Mouse (Mus musculus) liver, embryonic 13.5 days (tissue): ENCODE results near the gene Cpeb1. TPM values are rescaled to one million over a fixed set of nuclear protein-coding genes. Genes with fewer than 3 reads are reported as not detected.

Experiments used
- ATAC-seq: fragments of 200-750 bp; cut with Nextera tagmentation; 2 replicates; pipeline ENCODE4 v1.8.0; 2017; ENCODE audit warnings: low read depth, mild to moderate bottlenecking, moderate number of reproducible peaks, moderate library complexity
- DNase-seq: peaks from one replicate; pipeline ENCODE4 v3.0.0; 2022
- H3K27ac ChIP-seq: fragments of 300-500 bp; sonication (generic); 2 replicates; pipeline ENCODE4 v1.5.1; 2015; ENCODE audit warnings: moderate library complexity, mild to moderate bottlenecking, inconsistent platforms
- H3K27me3 ChIP-seq: fragments of 300-500 bp; sonication (generic); 2 replicates; pipeline ENCODE4 v1.6.1; 2015; ENCODE audit warnings: mild to moderate bottlenecking, inconsistent platforms
- H3K36me3 ChIP-seq: fragments of 300-500 bp; sonication (generic); 2 replicates; pipeline ENCODE4 v1.6.1; 2015; ENCODE audit warnings: mild to moderate bottlenecking, inconsistent platforms
- H3K4me1 ChIP-seq: fragments of 300-500 bp; sonication (generic); replicated peaks from 2 replicates; pipeline ENCODE4 v1.6.1; 2015; ENCODE audit warnings: inconsistent platforms
- H3K4me2 ChIP-seq: fragments of 300-500 bp; sonication (generic); 2 replicates; pipeline ENCODE4 v1.6.1; 2015; ENCODE audit warnings: inconsistent platforms, mild to moderate bottlenecking, moderate library complexity
- H3K4me3 ChIP-seq: fragments of 300-500 bp; sonication (generic); replicated peaks from 2 replicates; pipeline ENCODE4 v1.5.1; 2015; ENCODE audit warnings: mild to moderate bottlenecking, inconsistent platforms
- H3K9ac ChIP-seq: fragments of 300-500 bp; sonication (generic); 2 replicates; pipeline ENCODE4 v1.6.1; 2015; ENCODE audit warnings: mild to moderate bottlenecking, inconsistent platforms
- H3K9me3 ChIP-seq: fragments of 300-500 bp; sonication (generic); replicated peaks from 2 replicates; pipeline ENCODE4 v1.6.1; 2016; ENCODE audit warnings: inconsistent platforms
- WGBS: fragments of 180-500 bp; shearing (Covaris S2); methylation state at CpG from one replicate; pipeline ENCODE4 v1.1.7; 2015; ENCODE audit not compliant: insufficient replicate concordance; 5-methylcytosine and 5-hydroxymethylcytosine counted together
- polyA plus RNA-seq: library from polyadenylated mRNA; unstranded; fragments of >200 nt; fragmentation: Nextera tagmentation; extraction: Ambion mirVana; gene quantifications from 2 replicates; pipeline ENCODE4 v1.2.1, GENCODE M21; 2015

The Cpeb1 gene
- polyA plus RNA-seq, 1 experiment from 2014 or later: 0.20 TPM

DNA sequence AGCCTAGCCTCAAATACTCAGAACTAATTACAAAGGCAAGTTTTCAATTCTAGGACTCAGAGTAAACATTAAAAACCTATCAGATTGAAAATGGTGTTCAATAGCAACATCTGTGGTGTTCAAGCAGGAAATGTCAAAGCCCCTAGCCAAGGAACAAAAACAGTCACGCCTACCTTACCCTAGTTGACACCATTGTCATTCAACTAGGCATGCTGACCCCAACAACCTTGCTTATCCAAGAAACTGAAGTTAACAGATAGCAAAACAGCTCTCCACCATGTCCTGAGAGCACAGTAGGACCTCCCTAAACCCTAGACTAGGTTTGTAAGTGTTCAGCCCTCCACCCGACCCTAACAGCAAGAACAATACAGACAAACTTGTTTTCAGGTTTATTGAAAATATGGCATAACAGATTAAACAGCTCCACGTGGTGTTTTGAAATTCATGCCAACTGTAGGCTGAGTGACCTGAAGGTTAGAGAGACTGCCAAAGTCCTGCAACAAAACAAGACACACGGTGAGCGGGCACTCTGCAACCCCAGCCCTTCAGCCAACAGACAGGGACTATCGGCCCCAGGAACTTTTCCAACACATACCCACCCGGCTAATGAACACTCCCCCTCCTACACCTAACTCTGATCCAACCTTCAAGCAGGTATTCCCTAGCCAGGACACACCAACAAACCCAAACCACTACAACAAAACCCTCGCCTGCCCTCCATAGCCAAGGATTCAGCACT lies 112.7 kb downstream of the Cpeb1 start:
- WGBS: 44% methylated on average over 8 of the region's 8 CpGs
- H3K27ac ChIP-seq: peak overlapping the region; percentile 85
- H3K4me1 ChIP-seq: peaks cover 39% of the 10 kb centered on the region
- H3K27me3 ChIP-seq: no peaks in the 10 kb centered on the region
- H3K9ac ChIP-seq: peak overlapping the region; percentile 93
- H3K36me3 ChIP-seq: peaks cover 65% of the 10 kb centered on the region
- ATAC-seq (no peak), DNase-seq (no peak)
- H3K4me3 ChIP-seq: peak overlapping the region; percentile 80
- no peaks in the 10 kb centered on the region for H3K9me3 ChIP-seq
- H3K4me2 ChIP-seq: peak overlapping the region; percentile 93

- no peak overlapping the region for H3K27ac ChIP-seq
- H3K4me1 ChIP-seq: peaks cover 39% of the 10 kb centered on the region
- no peak for DNase-seq
- no peaks in the 10 kb centered on the region for H3K27me3 ChIP-seq
- WGBS: 35% methylated on average over 3 of the region's 3 CpGs
- H3K9me3 ChIP-seq: no peaks in the 10 kb centered on the region
- no peak for ATAC-seq
- peak overlapping the region; percentile 93; the same call in 1 of the 2 replicates for H3K4me2 ChIP-seq
- no peak overlapping the region for H3K4me3 ChIP-seq
- no peak overlapping the region for H3K9ac ChIP-seq
- peaks cover 65% of the 10 kb centered on the region for H3K36me3 ChIP-seq
Measured at GRCm38 (mm10) chr7:81341563-81341962, 113.7 kb downstream of the Cpeb1 start.

- Histone ChIP-seq H3K4me1 (peaks cover 33% of the 10 kb centered on the region), H3K4me2 (no peak overlapping the region), H3K4me3 (no peak overlapping the region), H3K36me3 (peaks cover 72% of the 10 kb centered on the region), H3K9me3 (no peaks in the 10 kb centered on the region), H3K27me3 (no peaks in the 10 kb centered on the region), H3K27ac (no peak overlapping the region), H3K9ac (no peak overlapping the region)
- DNase-seq (peak; percentile 48), ATAC-seq (no peak)
- WGBS: 61% methylated on average over 4 of the region's 4 CpGs
Measured at GRCm38 (mm10) chr7:81339783-81340182, 115.5 kb downstream of the Cpeb1 start.

DNA sequence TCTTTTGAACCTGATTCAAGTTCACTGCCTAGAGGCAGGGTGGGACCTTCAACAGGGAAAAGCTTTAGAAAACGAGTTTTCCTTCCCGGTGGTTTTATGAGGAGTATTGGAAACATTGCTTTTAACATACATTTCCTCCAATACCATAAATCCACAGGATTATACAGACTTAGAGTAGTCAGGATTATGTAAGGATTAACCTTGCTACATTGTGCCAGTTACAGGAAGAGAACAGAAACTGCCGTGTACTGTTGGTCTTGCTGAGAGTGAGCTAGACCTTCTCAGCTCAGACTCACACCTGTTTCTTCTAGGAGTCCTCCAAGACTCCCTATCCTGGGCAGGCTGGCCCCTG lies 116.8 kb downstream of the Cpeb1 start:
- no peak overlapping the region for H3K4me3 ChIP-seq
- no peak overlapping the region for H3K4me2 ChIP-seq
- no peaks in the 10 kb centered on the region for H3K9me3 ChIP-seq
- peaks cover 26% of the 10 kb centered on the region for H3K4me1 ChIP-seq
- peaks cover 66% of the 10 kb centered on the region for H3K36me3 ChIP-seq
- H3K27ac ChIP-seq: no peak overlapping the region
- H3K27me3 ChIP-seq: no peaks in the 10 kb centered on the region
- WGBS: 74% methylated on average over 3 of the region's 3 CpGs
- H3K9ac ChIP-seq: no peak overlapping the region
- no peak for DNase-seq
- no peak for ATAC-seq

DNA sequence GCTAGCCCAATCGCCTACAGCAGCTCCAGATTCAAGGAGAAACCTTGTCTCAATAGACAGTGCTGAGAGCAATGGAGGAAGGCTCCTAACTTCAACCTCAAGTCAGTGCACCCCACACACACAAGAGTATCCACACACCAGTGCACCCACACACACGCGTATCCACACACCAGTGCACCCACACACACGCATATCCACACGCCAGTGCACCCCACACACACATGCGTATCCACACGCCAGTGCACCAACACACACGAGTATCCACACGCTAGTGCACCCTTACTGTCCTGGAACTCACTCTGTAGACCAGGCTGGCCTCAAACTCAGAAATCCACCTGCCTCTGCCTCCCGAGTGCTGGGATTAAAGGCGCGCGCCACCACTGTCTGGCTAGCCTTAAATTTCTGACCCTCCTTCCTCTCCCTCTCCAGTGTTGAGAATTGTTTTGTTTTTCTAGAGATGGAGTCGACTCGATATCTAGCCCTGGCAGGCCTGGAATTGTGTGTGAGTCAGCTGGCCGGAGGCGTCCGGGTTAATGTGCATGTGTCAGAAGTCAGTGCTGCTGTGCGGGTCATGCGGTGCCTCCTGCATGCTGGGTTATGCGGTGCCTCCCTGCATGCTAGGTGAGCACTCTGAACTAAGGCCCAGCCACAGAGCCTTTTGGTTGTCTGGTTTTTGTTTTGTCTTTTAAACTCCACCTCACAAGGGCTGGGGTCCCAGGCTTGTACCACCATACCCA lies 117.3 kb downstream of the Cpeb1 start:
- Histone ChIP-seq H3K4me1 (peaks cover 21% of the 10 kb centered on the region), H3K27ac (no peak overlapping the region), H3K9ac (no peak overlapping the region), H3K36me3 (peaks cover 63% of the 10 kb centered on the region), H3K9me3 (no peaks in the 10 kb centered on the region), H3K4me2 (no peak overlapping the region), H3K4me3 (no peak overlapping the region), H3K27me3 (no peaks in the 10 kb centered on the region)
- no peak for DNase-seq
- ATAC-seq: no peak
- WGBS: 95% methylated on average over 21 of the region's 21 CpGs

GRCm38 (mm10) chr7:81336432-81336786 lies 118.9 kb downstream of the Cpeb1 start:
- ATAC-seq (no peak), DNase-seq (peak; percentile 27)
- Histone ChIP-seq H3K9ac (no peak overlapping the region), H3K27me3 (no peaks in the 10 kb centered on the region), H3K27ac (no peak overlapping the region), H3K9me3 (no peaks in the 10 kb centered on the region), H3K4me1 (peaks cover 6% of the 10 kb centered on the region), H3K4me3 (no peak overlapping the region), H3K36me3 (peaks cover 55% of the 10 kb centered on the region), H3K4me2 (no peak overlapping the region)
- 41% methylated on average over 8 of the region's 8 CpGs for WGBS

DNA sequence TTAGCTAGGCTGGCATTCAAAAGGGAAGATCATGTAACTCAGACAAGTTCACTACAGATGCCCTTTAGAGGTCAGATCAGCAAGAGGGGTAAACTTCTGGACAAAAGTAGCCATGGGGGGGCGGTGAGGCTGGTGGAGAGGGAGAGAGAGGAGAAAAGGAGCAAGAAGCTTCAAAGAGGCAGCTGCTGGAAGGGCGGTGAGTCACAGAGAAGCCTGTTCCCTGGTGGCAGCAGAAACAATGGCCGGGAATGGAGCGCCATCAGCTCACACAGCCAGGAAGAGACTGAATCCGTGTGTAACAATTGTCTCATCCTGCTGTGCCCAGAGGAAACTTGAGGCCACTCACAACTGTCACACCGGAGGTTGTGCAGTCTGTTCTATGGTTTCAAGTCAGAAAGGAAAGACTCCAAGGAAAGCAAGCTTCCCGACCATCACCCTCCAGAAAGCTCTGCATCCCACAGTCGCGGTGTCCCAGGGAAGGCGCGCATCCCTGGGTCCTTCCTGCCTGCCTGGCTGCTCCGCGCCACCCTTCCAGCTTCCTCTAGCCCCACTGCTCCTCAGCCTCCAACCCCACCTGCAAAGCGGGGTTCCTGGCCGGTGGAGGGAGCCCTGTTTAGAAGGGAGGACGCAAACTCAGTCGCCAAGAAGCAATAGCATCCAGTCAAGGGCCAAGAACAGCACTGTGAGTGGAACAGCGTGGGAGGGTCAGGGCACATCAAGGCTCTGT lies 119.4 kb downstream of the Cpeb1 start:
- Histone ChIP-seq H3K27ac (no peak overlapping the region), H3K36me3 (peaks cover 49% of the 10 kb centered on the region), H3K9me3 (no peaks in the 10 kb centered on the region), H3K27me3 (no peaks in the 10 kb centered on the region), H3K4me2 (no peak overlapping the region), H3K9ac (no peak overlapping the region), H3K4me3 (no peak overlapping the region), H3K4me1 (0 out of 2 replicates have a peak, but pooled peaks cover 2% of the 10 kb centered on the region)
- WGBS: 77% methylated on average over 18 of the region's 18 CpGs
- ATAC-seq: no peak; the same call in 1 of the 2 replicates
- no peak for DNase-seq

DNA sequence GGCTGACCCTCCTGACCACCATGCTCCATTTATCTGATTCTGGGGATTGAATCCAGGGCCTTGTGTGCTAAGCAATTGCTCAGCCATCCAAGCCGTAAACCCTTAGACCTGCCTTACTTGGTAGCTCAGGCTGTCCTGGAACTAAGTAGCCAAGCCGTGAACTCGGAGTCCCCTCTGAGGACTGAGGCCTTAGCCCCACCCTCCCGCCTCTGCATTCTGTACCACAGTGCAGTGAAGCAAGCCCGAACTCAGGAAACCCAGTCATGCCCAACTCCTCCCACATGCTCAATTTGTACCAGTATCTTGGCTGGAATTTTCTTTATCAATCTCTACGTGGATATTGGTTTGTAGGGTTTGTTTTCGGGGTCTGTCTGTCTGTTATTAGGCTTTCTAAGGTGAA lies 123.4 kb downstream of the Cpeb1 start:
- Histone ChIP-seq H3K9me3 (no peaks in the 10 kb centered on the region), H3K4me2 (no peak overlapping the region), H3K27me3 (no peaks in the 10 kb centered on the region), H3K36me3 (peaks cover 22% of the 10 kb centered on the region), H3K27ac (no peak overlapping the region), H3K4me3 (no peak overlapping the region), H3K4me1 (peaks cover 12% of the 10 kb centered on the region), H3K9ac (no peak overlapping the region)
- 69% methylated on average over 7 of the region's 7 CpGs for WGBS
- no peak for DNase-seq
- no peak for ATAC-seq

DNA sequence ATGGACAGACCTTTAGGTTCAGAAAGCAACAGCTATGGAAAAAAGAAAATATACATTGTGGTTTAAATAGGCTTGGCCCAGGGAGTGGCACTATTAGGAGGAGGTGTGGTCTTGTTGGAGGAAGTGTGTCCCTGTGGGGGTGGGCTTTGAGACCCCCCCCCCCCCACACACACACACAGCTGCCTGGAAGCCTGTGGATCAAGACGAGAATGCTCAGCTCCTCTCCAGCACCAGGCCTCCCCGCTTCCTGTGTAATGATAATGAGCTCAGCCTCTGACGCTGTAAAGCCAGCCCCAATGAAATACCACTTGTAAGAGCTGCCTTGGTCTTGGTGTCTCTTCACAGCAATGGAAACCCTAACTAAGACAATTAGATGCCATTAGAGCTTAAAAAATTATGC lies 124.5 kb downstream of the Cpeb1 start:
- no peak for ATAC-seq
- H3K9ac ChIP-seq: no peak overlapping the region
- no peaks in the 10 kb centered on the region for H3K27me3 ChIP-seq
- peaks cover 22% of the 10 kb centered on the region for H3K4me1 ChIP-seq
- DNase-seq: no peak
- H3K4me2 ChIP-seq: no peak overlapping the region
- H3K36me3 ChIP-seq: peaks cover 16% of the 10 kb centered on the region; the same call in 1 of the 2 replicates
- H3K9me3 ChIP-seq: no peaks in the 10 kb centered on the region
- WGBS: 38% methylated on average over 3 of the region's 3 CpGs
- no peak overlapping the region for H3K4me3 ChIP-seq
- H3K27ac ChIP-seq: no peak overlapping the region

DNA sequence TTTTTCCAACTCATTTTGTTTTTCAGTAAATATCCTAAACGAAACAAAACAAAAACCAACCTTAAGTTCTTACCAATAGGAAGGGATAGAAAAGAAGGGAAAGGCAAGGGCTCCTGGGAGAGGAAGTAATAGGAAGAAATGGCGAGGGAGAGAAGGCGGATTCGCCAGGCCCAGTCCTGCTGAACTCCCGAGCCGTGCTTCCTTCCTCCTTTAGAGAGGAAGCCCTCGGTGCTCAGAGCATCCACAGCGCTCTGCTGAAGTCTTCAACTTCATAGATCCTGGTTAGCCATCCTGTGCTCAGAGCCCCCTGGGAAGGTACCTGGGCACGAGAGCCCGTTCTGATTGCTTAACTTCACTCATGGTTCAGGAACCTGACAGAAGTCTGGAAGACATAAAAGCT lies 127.6 kb downstream of the Cpeb1 start:
- no peaks in the 10 kb centered on the region for H3K27me3 ChIP-seq
- no peak for ATAC-seq
- 0 out of 2 replicates have a peak, but pooled peaks cover 9% of the 10 kb centered on the region for H3K36me3 ChIP-seq
- H3K4me3 ChIP-seq: no peak overlapping the region
- peaks cover 23% of the 10 kb centered on the region for H3K4me1 ChIP-seq
- no peak overlapping the region for H3K27ac ChIP-seq
- no peak overlapping the region for H3K9ac ChIP-seq
- 50% methylated on average over 10 of the region's 10 CpGs for WGBS
- DNase-seq: no peak
- no peak overlapping the region for H3K4me2 ChIP-seq
- no peaks in the 10 kb centered on the region for H3K9me3 ChIP-seq

GRCm38 (mm10) chr7:81326859-81327258 lies 128.4 kb downstream of the Cpeb1 start:
- H3K9ac ChIP-seq: no peak overlapping the region
- ATAC-seq (peak; percentile 79), DNase-seq (peak; percentile 30)
- H3K36me3 ChIP-seq: 0 out of 2 replicates have a peak, but pooled peaks cover 4% of the 10 kb centered on the region
- no peaks in the 10 kb centered on the region for H3K9me3 ChIP-seq
- H3K27ac ChIP-seq: no peak overlapping the region
- H3K4me3 ChIP-seq: no peak overlapping the region
- H3K4me2 ChIP-seq: no peak overlapping the region
- 60% methylated on average over 6 of the region's 6 CpGs for WGBS
- H3K4me1 ChIP-seq: peaks cover 23% of the 10 kb centered on the region
- H3K27me3 ChIP-seq: no peaks in the 10 kb centered on the region
